Mouse (Mus musculus): Measurements from ENCODE around the gene Fam151b. TPM values are rescaled to one million over a fixed set of nuclear protein-coding genes. Genes with fewer than 3 reads are reported as not detected.

Fam151b gene
- polyA plus RNA-seq (2014; fragmentation: Illumina TruSeq; extraction: RNeasy Lipid Tissue Mini Kit (QIAGEN cat#74804); ENCODE audit: low read depth, low replicate concordance): 2.9 TPM

GRCm38 (mm10) chr13:92483852-92484463 is at the start of gene Fam151b:
Gene Fam151b (minus strand): TSS chr13:92484015.

GRCm38 (mm10) chr13:92530721-92531211 is 47.0 kb upstream of the Fam151b start, which contains the start of gene Zfyve16:
Gene Zfyve16 (minus strand): TSS chr13:92530868.

GRCm38 (mm10) chr13:92425758-92426264 is 58.0 kb downstream of the Fam151b start, which contains the start of gene Ankrd34b:
Gene Ankrd34b (plus strand): TSS chr13:92425896.

Other genes starting within 250 kb of the Fam151b start
- gene Gm20379, start 178.0 kb downstream of the Fam151b start, polyA plus RNA-seq (2014; fragmentation: Illumina TruSeq; extraction: RNeasy Lipid Tissue Mini Kit (QIAGEN cat#74804); ENCODE audit: low read depth, low replicate concordance): not detected
- gene Dhfr, start 129.3 kb downstream of the Fam151b start, polyA plus RNA-seq (2014; fragmentation: Illumina TruSeq; extraction: RNeasy Lipid Tissue Mini Kit (QIAGEN cat#74804); ENCODE audit: low read depth, low replicate concordance): 1.6 TPM
- 12.4 TPM for gene Msh3, start 129.0 kb downstream of the Fam151b start, polyA plus RNA-seq (2014; fragmentation: Illumina TruSeq; extraction: RNeasy Lipid Tissue Mini Kit (QIAGEN cat#74804); ENCODE audit: low read depth, low replicate concordance)
- gene Ankrd34b, start 58.1 kb downstream of the Fam151b start, polyA plus RNA-seq (2014; fragmentation: Illumina TruSeq; extraction: RNeasy Lipid Tissue Mini Kit (QIAGEN cat#74804); ENCODE audit: low read depth, low replicate concordance): not detected
- 13.1 TPM for gene Zfyve16, start 46.9 kb upstream of the Fam151b start, polyA plus RNA-seq (2014; fragmentation: Illumina TruSeq; extraction: RNeasy Lipid Tissue Mini Kit (QIAGEN cat#74804); ENCODE audit: low read depth, low replicate concordance)
- gene Spz1, start 92.2 kb upstream of the Fam151b start, polyA plus RNA-seq (2014; fragmentation: Illumina TruSeq; extraction: RNeasy Lipid Tissue Mini Kit (QIAGEN cat#74804); ENCODE audit: low read depth, low replicate concordance): not detected
- gene Serinc5, start 127.1 kb upstream of the Fam151b start, polyA plus RNA-seq (2014; fragmentation: Illumina TruSeq; extraction: RNeasy Lipid Tissue Mini Kit (QIAGEN cat#74804); ENCODE audit: low read depth, low replicate concordance): 14.3 TPM

Measured in heart, adult 10 weeks (tissue).